Mouse (Mus musculus): ENCODE measurements at regions not wholly inside any gene's neighbourhood (a gene's known extent, or its start where the extent isn't known, plus 50 kb on each side); places are given as distances from the start of the nearest gene placed in this dataset.

- TF ChIP-seq POLR2A (IDR thresholded peaks at IDR 0.05; ENCODE audit: insufficient read depth, low read length) (no peak), CTCF (IDR thresholded peaks at IDR 0.05; ENCODE audit: low read depth, low read length) (no peak), EP300 (IDR thresholded peaks at IDR 0.05; ENCODE audit: insufficient read depth, low read depth, low read length) (no peak)
These were observed 188.3 kb upstream of the Cblb start for GRCm38 (mm10) chr16:51842770-51843169.
